Mouse (Mus musculus) spleen, adult 12 weeks (tissue): ENCODE data around the gene Itga11.
"Not testable (repeated sequence)": the region's sequence is repeated elsewhere in the genome, so short reads cannot be mapped to it uniquely, and the experiment has no call there.

Experiments used
- DNase-seq: peaks from one replicate; pipeline ENCODE4 v3.0.0; 2022; ENCODE audit warnings: low spot score

Gene Itga11

DNA sequence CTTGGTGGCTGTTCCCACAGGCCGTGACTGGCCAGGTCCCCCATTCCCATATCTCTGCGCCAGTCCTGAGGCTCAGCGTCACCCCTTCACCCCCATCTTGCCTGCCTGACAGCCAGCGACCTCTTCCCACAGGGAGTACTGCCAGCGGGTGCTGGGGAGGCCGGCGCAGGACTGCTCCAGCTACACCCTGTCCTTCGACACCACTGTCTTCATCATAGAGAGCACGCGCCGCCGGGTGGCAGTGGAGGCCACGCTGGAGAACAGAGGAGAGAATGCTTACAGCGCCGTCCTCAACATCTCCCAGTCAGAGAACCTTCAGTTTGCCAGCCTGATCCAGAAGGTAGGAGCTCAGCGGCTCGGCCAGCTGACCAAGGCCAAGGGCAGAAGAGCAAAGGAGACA lies 89.8 kb downstream of the Itga11 start:
- no peak for DNase-seq

DNA sequence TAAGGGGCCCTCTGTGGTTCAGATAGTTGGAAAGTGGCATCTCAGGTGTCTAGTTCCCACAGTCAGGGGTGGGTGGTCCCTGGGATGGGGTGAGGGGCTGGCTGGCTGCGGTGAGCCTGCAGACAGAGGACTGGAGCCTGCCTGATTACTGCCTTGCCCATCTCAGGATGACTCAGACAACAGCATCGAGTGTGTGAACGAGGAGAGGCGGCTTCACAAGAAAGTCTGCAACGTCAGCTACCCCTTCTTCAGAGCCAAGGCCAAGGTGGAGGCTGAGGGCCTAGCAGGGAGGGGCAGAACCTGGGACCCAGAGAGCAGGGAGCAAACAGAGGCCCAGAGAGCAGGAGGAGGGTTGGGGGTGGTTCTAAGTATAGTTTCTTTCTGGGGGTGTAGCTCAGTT lies 90.7 kb downstream of the Itga11 start:
- no peak for DNase-seq

DNA sequence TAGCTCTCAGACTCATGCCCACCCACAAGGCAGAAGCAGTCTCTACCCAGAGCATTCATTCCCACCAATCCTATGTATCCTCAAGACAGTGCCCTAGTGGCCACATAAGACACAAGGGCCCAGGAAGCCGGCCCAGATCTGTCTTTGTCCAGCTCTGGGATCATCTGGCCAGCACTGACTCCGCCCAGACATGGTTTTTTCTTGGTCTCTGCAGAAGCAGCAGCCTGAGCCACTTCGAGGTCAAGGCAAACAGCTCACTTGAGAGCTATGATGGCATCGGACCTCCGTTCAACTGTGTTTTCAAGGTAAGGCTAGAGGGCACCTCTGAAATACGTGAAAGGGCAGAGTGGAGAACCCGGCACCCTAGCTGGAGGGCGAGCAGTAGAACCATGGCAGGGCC lies 95.1 kb downstream of the Itga11 start:
- no peak for DNase-seq

DNA sequence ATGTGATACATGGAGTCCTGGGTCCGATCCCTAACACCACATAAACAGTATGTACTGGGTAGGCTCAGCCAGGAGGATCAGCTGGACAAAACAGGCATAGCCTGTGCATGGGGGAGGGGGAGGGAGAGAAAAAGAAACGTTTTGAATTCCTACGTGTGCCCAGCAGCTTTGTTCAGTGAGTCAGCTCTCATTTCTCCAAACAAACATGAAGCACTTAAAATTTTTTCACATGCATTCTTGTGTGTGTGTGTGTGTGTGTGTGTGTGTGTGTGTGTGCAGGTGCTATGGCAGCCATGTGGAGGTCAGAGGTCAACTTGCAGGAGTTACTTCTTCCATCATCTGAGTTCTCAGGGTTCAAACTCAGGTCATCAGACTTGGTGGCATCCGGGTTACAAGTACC lies 97.8 kb downstream of the Itga11 start:
- DNase-seq, result no peak

DNA sequence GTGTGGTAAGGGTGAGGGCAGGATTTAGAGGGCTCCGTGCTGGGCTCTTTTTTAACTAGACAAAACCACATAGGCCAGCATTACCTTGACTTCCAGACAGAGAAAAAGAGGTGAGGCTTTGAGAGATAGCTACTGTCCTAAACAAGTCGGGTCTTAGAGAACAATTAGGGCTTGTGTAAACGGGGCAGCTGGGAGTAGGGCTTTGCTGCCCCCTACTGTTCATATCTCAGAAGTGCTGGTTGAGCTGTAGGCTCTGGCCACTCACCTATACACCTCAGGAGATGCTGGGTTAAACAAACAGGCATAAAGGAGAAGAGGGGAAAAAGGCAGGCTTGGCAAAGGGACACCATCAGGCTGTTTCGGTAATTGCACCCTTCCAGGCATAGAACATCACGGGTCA lies 99.8 kb downstream of the Itga11 start:
- peak; percentile 19 for DNase-seq

DNA sequence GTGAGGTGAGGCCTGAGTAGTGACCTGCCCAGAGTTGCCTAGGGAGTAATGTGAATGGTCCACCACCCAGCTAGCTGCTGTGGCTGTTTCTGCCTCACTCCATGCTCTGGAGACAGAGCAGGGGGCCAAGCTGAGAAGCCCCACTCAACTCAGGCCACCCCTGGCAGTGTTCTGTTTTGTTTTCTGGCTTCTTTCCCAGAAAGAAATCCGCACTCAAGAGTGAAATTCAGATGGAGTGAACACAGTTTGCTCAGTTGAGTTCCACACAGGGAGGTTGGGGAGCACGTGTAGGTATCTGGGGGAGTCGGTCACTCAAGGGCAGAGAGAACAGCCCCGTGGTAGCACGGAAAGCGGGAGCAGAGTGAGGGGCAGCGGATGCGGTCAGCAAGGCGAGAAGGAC lies 101.1 kb downstream of the Itga11 start:
- DNase-seq, result no peak

DNA sequence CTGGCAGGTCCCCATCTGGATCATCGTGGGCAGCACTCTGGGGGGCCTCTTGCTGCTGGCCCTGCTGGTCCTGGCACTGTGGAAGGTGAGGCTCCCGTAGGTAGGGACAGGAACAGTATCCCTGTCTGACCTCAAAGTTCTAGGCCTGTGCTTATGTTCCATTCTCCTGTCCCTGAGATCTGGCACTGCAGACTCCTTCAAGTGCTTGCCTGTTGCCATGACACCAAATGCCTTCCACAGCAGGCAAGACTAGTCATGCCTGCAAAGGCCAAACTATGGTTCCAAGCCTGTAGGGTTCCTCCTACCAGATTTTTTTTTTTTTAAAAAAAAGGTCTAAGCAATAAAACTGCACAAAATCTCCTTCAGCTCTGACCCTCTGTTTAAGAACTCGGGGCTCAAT lies 104.3 kb downstream of the Itga11 start:
- no peak for DNase-seq

DNA sequence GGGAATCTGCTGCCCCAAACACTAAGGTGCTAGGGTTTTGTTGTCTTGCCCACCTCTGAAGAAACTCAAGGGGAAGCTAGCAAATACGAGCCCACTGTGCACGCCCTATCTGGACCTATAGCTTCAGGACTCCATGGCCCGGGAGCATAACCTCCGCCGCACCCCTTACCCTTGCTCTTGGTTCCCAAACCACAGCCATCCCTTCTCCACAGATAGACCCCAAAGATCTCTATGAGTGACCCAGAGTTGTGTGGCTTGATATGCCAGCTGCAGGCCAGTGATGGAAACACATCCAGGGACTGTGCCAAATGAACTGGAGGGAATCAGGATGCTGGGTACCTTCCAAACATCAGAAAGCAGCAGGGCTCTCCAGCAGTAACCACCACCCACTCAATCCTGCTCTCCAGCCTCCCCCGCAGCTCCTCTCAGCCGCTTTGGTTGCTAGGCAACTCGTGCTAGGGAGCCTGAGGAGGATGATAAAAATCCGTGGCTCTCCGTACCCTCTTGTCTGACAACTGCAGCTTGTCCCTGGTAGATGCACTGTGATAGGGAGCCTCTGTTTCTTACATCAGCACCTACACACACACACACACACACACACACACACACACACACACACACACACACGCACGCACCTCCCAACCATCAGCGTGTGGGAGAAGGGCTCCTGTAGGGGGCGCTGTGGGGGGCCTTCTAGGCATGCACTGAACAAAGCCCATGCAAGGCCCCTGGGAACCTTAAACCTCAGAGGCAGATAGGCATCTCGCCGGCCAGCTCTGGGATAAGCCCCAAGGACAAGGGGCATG lies 105.6 kb downstream of the Itga11 start:
- DNase-seq, result no peak

DNA sequence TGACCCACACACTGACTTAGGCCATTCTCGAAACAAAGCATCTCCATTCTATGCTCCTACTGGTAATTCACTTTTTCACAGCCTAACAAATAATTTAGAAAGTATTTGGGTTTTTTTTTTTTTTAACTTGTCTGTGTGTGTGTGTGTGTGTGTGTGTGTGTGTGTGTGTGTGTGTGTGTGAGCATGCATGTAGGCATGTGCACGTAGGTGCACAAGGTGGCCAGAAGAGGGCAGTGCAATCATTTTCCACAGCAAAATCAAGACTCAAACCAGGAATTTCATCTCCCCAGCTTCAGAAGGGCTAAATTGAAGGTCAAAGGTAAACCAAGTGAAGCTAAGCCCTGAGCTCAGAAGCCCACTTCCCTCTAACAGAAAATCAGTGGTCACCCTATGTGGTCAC lies 106.6 kb downstream of the Itga11 start:
- no peak for DNase-seq

DNA sequence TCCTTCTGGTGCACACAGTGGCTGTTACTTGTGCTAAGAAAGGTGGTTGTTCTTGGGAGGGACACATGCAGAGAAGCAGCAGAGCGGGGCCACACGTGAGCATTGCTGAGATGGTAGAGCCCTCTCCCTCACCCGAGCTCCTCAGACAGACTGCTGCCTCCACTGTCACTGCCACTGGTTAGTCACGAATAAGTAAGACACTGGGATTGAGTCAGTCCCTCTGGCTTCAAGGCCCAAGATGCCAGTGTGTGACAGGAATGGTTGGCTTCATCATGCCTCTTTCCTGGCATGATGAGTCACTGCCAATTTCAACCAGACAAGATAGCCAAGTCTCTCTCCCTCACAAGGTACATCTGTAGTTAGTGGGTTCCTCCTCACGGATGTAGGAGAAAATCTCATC lies 109.1 kb downstream of the Itga11 start:
- DNase-seq, result no peak

DNA sequence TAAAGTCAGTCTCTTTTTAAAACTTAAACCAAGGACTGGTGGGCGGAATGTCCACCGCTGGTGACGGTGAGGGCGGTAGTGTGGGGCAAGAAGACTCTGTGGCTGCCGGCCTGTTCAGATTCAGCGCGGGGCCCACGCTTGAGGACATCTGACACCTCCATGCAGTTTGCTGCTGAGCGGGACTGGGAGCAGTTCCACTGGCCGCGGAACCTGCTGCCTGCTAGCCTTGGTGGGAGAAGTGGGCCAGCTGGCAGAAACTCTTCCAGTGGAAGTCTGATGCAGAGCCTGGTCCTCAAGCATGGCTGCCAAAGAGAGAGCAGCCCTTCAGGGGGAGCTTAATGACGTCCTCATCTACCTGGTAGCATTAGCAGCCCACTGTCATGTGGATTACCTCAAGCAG lies 112.2 kb downstream of the Itga11 start:
- DNase-seq, result no peak

DNA sequence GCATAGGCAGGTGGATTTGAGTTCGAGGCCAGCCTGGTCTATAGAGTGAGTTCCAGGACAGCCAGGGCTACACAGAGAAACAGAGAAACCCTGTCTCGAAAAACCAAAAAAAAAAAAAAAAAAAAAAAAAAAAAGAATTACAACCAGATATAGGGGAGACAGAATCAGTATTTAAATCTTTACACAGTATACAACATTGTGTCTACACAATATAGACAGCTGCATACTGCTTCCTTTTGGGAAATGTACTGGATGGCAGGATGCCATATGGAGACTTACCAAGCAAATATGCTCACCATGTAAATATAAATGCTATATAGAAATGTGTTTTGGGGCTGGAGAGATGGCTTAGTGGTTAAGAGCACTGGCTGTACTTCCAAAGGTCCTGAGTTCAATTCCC lies 121.6 kb downstream of the Itga11 start:
- not testable (repeated sequence) for DNase-seq

DNA sequence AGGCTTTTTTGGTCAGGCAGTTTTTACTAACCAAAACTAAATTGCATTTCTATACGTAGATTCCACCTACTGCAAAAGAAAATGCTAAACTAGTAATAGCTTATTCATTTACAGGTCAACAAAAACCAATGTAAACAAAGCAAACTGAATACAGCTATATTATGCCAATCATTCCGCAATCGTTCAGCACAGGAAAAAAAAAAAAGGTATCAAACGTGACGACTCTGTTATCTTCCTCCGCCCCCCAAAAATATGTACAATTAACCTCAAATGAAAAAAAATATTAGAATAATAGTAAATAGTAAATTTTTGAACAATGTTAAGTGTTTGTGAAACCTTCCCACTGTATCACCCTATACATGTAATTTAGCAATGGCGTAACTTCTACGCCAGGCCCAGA lies 132.5 kb downstream of the Itga11 start:
- no peak for DNase-seq

DNA sequence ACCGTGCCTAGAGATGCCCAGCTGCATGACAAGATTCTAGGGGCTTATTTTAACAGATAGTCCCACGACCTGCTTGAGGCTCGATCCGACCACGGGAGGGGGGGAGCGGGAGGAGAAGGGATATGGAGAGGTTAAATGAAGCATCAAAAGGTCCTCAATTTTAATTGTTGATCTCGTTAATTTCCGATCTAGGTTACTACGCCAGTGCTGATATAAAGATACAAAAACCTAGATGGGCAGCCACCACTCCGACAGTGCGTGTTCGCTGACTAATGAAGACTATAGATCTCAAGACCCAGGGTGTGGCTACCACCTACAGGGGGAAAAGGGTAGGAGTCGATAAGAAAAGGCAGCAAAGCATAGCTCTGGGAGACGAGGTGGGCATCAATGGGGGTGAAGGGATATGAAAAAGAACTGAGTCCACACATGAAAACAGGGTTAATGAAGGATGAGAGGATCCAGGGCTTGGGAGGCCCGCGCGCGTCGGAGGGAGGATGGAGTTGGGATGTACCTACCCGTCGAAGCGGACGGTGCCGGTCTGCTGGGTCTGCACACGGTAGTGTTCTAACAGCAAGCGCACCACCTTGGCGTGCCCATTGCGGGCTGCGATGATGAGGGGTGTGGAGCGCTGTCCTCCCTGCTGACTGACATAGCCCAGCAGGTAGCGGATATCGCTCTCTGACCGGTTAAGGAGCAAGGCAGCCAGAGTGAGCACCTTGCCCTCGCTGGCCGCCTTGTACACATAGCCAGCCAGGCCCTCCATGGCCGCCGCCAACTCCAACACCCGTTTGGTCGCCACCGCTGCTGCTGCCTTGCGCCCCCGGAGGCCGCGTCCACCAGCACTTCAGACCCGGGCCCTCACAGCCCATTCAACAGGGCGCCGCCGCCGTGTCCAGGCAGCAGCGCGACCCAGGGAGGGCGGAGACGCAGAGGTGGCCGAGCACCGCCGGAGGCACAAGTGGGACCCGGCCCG lies 133.2 kb downstream of the Itga11 start:
- DNase-seq, result peak; percentile 54

DNA sequence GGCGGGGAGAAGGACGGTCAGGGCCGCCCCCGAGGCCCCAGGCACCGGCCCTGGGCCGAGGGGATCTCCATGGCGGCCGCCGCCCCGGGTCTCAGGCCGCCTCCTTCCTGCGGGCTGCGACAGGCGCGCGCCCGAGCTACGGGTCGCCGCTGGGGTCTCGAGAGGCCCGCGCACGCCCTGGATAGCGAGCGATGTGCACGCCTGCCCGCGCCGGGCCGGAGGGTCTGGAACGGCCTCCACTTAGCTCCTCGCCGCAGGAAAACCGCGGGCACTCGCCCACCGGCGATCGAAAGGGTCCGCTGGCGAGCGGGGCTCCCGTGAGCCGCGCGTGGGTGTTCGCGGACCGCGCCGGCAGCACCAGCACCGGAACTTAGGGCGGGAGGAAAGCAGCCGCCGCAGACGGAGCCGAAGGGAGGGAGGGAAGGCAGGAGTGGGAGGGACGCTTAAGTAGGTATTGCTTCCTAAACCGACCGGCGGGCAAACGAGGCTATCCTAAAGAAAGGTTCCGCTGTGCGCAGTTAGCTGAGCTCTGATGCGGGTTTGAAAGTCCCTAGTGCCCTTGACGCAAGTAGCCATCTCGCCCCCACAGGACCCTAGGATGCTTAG lies 134.0 kb downstream of the Itga11 start, which contains the start of gene Fem1b:
TSS of gene Fem1b (minus strand) at position 419 of the 606 bp plus-strand sequence.
- peak; percentile 82 for DNase-seq

DNA sequence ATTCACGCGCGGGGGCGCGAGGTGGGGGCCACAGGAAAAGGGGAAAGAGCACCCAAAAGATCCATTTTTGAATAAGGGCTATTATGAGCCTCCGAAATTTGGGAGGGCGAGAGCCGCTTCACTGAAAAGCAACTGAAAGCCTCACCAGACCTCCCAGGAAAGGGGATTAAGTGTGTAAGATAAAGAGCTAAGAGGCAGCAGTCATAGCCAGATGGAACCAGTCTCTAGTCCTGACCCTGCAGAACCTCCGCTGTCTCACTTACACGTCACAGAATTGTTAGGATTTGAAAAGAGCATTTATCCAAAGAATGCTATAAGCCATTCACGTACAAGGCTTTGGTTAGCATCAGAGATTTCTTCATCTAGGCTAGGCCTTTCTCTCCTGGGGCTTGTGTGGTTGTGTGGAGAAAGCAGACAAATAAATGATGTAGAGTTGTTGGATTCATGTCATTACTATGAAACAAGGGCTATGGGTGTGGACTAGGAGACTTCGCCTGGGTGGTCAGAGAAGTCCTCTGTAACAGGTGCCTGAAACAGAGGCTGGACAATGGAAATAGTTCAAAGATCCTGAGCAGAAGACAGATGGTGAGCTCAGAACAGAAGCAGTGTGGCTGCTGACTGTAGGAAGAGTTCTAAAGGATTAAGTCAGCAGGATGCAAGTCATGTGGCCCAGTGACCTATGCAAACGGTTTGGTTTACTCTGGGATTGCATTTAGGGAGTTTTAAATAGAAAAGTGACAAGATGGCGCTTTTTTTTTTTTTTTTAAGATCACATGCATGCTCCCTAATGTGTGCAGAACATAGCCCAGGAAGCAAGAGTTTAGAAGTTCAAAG lies 134.8 kb downstream of the Itga11 start:
- DNase-seq, result no peak

DNA sequence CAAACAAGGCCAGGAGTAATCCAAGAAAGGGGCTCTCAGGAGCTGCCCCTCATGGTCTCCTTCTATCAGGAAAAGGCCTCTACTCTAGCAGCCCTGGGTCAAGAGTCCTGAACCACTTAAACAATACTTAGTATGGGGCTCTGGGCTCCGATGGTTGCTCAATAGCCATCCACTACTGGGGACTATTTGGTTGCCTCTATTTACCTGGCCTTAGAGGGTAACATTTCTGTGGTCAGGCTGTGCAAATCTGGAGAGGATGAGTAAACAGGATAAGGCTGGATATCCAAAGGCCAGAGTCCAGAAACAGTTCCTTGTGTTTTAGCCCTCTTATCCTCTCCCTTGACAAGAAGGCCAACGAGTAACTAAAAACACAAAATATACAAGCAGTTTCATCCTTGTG lies 137.1 kb downstream of the Itga11 start:
- DNase-seq, result no peak

DNA sequence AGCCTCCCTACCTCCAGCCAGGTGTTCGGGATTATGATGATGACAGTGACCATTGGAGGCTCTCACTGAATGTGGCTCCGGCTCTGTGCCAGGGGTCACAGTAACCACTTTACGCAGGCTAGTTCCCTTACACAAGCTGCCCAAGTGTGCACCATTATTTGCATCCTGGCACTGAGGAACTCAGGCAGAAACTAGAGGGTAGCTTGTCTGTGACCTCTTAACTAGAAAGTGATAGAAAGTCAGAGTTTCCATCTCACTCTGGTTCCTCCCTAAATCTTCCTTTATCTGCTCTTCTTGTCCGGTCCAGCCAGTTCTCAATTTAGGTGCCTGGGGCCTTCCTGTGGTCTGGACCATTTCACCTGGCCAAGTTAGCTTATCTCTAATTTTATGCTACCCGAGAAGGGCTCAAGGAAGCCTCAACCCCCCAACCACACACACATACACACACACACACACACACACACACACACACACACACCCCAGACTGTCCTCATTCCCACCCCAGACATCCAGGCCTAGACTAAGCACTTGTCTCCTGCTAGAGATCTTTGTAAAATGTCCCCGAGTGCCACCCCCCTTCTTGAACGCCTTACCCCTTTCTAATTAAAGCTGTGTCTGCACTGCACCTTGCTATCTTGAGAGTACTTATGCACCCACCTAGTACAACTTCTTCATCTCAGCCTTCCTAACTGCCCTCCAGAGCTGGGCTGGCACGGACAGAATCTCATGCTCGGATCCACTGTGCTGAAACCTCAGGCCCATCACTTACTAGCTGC lies 138.9 kb downstream of the Itga11 start:
- DNase-seq, result no peak

DNA sequence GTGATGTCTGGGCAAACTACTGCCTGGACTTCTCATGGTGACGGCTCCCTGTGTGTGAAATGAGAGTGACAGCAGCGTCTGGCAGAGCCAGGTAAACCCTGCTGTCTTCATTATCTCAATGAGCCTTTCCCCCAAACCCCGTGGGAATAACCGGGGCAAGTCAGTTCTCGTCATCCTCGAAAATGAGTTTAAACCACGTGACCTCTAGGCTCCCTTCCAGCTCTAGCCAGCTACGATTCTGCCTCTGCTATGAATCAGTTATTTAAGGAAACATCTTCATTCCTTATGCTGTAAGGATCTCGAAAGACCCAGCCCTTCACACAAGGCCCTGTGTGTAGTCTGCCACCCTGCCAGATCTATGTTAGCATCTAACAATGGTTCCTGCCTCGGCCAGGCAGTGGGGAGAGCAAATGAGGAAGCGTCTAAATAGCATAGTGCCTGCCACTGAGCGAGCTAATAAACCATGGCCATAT lies 139.5 kb downstream of the Itga11 start:
- no peak for DNase-seq

DNA sequence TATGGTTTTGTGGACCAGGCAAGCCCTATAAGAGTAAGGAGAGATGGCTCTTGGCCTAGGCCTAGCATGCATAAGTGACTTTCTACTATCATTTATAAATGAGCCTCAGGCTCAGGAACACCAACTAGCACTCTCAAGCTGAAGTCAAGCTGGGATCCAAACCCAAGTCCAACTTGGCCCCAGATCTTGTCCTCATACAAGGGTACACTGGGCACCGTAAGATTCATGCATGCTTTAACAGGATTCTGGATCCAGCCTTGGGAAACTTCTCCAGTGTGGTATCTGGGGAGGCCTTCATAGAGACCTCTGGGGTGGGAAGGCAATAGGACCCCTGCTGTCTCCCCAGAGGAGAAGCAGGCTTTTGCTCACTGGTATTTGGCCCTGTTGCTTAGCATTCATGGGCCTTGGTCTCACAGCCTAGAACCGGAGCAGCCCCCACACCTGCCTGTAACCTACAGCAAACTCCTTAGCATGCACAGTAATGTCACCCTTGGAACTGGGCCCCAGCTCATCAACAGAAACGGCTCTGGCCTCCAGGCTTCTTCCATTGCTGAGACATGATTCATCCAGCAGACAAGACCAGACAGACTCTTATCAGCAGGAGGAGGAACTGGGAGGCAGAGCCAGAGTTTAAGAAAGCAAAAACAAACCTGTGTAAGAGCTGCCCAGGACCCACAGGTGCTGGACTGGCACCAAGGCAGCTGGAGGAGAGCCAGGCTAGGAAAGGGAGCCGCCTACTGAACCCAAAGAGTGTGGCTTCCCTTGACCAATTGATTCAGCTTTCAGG lies 140.4 kb downstream of the Itga11 start:
- no peak for DNase-seq
